Mouse (Mus musculus) heart, adult 2 months (tissue): Measurements from ENCODE around the gene Gm11563. TPM values are rescaled to one million over a fixed set of nuclear protein-coding genes. Genes with fewer than 3 reads are reported as not detected.
"Not testable (repeated sequence)": the region's sequence is repeated elsewhere in the genome, so short reads cannot be mapped to it uniquely, and the experiment has no call there.

ENCODE experiments used
- DNase-seq, 2 experiments: peaks; one replicate each; pipeline ENCODE4 v3.0.0; 2021
- H3K27ac ChIP-seq: fragments of 200-600 bp; 2 replicates; pipeline ENCODE4 v1.8.1; 2022
- H3K27me3 ChIP-seq: fragments of 200-500 bp; 2 replicates; pipeline ENCODE4 v1.6.1; 2012; ENCODE audit warnings: mild to moderate bottlenecking, low read length, inconsistent platforms, mixed read lengths; ENCODE audit not compliant: control insufficient read depth, insufficient read depth
- H3K36me3 ChIP-seq: fragments of 200-500 bp; 2 replicates; pipeline ENCODE4 v1.6.1; 2012; ENCODE audit warnings: low read length, inconsistent platforms; ENCODE audit not compliant: control insufficient read depth, insufficient read depth
- H3K4me1 ChIP-seq: fragments of 200-500 bp; 2 replicates; pipeline ENCODE4 v1.6.1; 2011; ENCODE audit warnings: low read length; ENCODE audit not compliant: control insufficient read depth, insufficient read depth
- H3K4me3 ChIP-seq: fragments of 200-600 bp; 2 replicates; pipeline ENCODE4 v1.8.1; 2022
- H3K79me2 ChIP-seq: fragments of 200-500 bp; replicated peaks from 2 replicates; pipeline ENCODE4 v1.6.1; 2012; ENCODE audit warnings: mild to moderate bottlenecking, inconsistent platforms, low read length, moderate library complexity, mixed read lengths; ENCODE audit not compliant: control insufficient read depth, insufficient read depth
- H3K9ac ChIP-seq: fragments of 200-500 bp; 2 replicates; pipeline ENCODE4 v1.6.1; 2012; ENCODE audit warnings: low read depth, mild to moderate bottlenecking, control low read depth, inconsistent platforms, low read length, mixed read lengths
- CTCF ChIP-seq: fragments of 200-600 bp; IDR thresholded peaks from 2 replicates; pipeline ENCODE4 v1.8.1; 2022; ENCODE audit warnings: antibody characterized with exemption, mild to moderate bottlenecking, moderate library complexity
- EP300 ChIP-seq: fragments of 200-500 bp; IDR thresholded peaks from 2 replicates; pipeline ENCODE4 v1.6.1; 2011; ENCODE audit warnings: low read depth, low read length, control low read depth; ENCODE audit not compliant: insufficient read depth
- POLR2A ChIP-seq: fragments of 200-500 bp; IDR thresholded peaks from 2 replicates; pipeline ENCODE4 v1.6.1; 2011; ENCODE audit warnings: mild to moderate bottlenecking, low read depth, low read length, control low read depth; ENCODE audit not compliant: insufficient read depth
- WGBS: fragments of 180-500 bp; shearing (Covaris S2); methylation state at CpG from one replicate; pipeline ENCODE4 v1.1.7; 2018; 5-methylcytosine and 5-hydroxymethylcytosine counted together
- intact Hi-C: fragments of 180-260 bp; cut with DNase I; formaldehyde crosslinking; loops from one replicate; pipeline ENCODE4 v1.15.1; 2025
- polyA plus RNA-seq: library from polyadenylated mRNA; depleted of rRNA; stranded (reverse); fragments of >200 nt; gene quantifications from 2 replicates; pipeline ENCODE4 v1.2.3, GENCODE M21; 2012; rRNA removed
- total RNA-seq, 2 experiments: library from RNA; stranded (reverse); gene quantifications; 2 replicates each; pipeline ENCODE4 v1.2.3; 2021

Gm11563 gene
- total and polyA plus RNA-seq, 3 experiments = not detected

- WGBS = 65% methylated on average over 3 of the region's 3 CpGs
- H3K36me3 ChIP-seq = no peaks in the 10 kb centered on the region
Observed at GRCm38 (mm10) chr11:99614796-99615363, 43.9 kb downstream of the Gm11563 start, which contains the start of gene Krtap2-4. Krtap2-4 (minus strand) TSS chr11:99614846.

DNA sequence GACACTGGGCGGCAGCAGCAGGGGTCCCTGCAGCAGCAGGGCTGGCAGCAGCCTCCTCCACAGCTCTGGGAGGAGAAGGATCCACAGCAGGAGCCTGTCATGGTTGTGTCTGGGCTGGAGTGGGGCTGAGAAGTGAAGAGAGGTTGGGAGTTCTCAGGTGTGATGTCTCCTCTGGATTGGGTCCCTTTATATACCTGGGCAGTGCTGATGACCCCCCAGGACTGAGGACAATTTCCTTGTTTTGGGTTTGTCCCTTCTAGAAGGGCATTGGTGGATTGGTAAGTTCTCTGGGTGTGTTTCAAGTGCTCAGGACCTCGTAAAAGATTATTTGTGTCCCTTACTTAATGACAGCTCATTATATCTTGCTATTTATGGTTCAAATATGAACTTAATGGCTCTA is 48.7 kb downstream of the Gm11563 start, which contains the start of gene Gm11937:
Gene Gm11937, minus strand, starts transcription at position 101 of the 400 bp plus-strand sequence.
- H3K4me3 ChIP-seq, DNase-seq, H3K27me3 ChIP-seq, H3K27ac ChIP-seq, H3K79me2 ChIP-seq, intact Hi-C loops, H3K4me1 ChIP-seq, H3K9ac ChIP-seq, H3K36me3 ChIP-seq: not testable (repeated sequence)
- 51% methylated on average over 1 of the region's 2 CpGs for WGBS

More at GRCm38 (mm10) chr11:99614796-99615363, 43.9 kb downstream of the Gm11563 start, which contains the start of gene Krtap2-4:
- no peaks in the 10 kb centered on the region for H3K4me1 ChIP-seq
- intact Hi-C loops = no loop called here
- no peak for TF ChIP-seq CTCF
- TF ChIP-seq POLR2A = no peak
- TF ChIP-seq EP300 = no peak
- H3K4me3 ChIP-seq = no peak within 1 kb of the TSS
- H3K27ac ChIP-seq = no peak within 1 kb of the TSS
- no peaks in the 10 kb centered on the region for H3K27me3 ChIP-seq
- no peak for DNase-seq
- H3K79me2 ChIP-seq = no peaks in the 10 kb centered on the region
- no peak within 1 kb of the TSS for H3K9ac ChIP-seq

GRCm38 (mm10) chr11:99609126-99609525 is 49.6 kb downstream of the Gm11563 start:
- TF ChIP-seq CTCF = no peak
- TF ChIP-seq POLR2A = no peak
- no peak for TF ChIP-seq EP300
- Histone ChIP-seq H3K27me3 (no peaks in the 10 kb centered on the region), H3K36me3 (no peaks in the 10 kb centered on the region), H3K4me1 (no peaks in the 10 kb centered on the region), H3K27ac (no peak overlapping the region), H3K79me2 (no peaks in the 10 kb centered on the region), H3K4me3 (no peak overlapping the region), H3K9ac (no peak overlapping the region)
- DNase-seq = no peak
- WGBS = 56% methylated on average over 1 of the region's 1 CpGs
- intact Hi-C loops = no loop called here

Other genes with a start within 250 kb of the Gm11563 start
Only the 30 nearest of the 39 such genes appear.
- gene Krt23, start 165.8 kb downstream of the Gm11563 start, total RNA-seq = not detected
- gene Krt23, start 165.8 kb downstream of the Gm11563 start, polyA plus RNA-seq = 0.80 TPM in 1 of 2 replicates, not detected in the other
- not detected for gene Krt39, start 137.6 kb downstream of the Gm11563 start, total RNA-seq
- gene Krt39, start 137.6 kb downstream of the Gm11563 start, polyA plus RNA-seq = not detected in 2 replicates
- not detected for gene Krt40, start 115.8 kb downstream of the Gm11563 start, total RNA-seq
- gene Krt40, start 115.8 kb downstream of the Gm11563 start, polyA plus RNA-seq = not detected in 2 replicates
- gene Krtap3-3, start 108.1 kb downstream of the Gm11563 start, total RNA-seq = not detected
- gene Krtap3-3, start 108.1 kb downstream of the Gm11563 start, polyA plus RNA-seq = not detected in 2 replicates
- not detected for gene Krtap3-2, start 102.1 kb downstream of the Gm11563 start, total RNA-seq
- not detected in 2 replicates for gene Krtap3-2, start 102.1 kb downstream of the Gm11563 start, polyA plus RNA-seq
- gene Gm11939, start 99.5 kb downstream of the Gm11563 start, total RNA-seq = not detected
- gene Gm11939, start 99.5 kb downstream of the Gm11563 start, polyA plus RNA-seq = not detected in 2 replicates
- gene Krtap3-1, start 92.3 kb downstream of the Gm11563 start, total RNA-seq = not detected
- gene Krtap3-1, start 92.3 kb downstream of the Gm11563 start, polyA plus RNA-seq = not detected in 2 replicates
- gene Krtap1-5, start 77.9 kb downstream of the Gm11563 start, total RNA-seq = not detected
- not detected in 2 replicates for gene Krtap1-5, start 77.9 kb downstream of the Gm11563 start, polyA plus RNA-seq
- gene Krtap1-4, start 75.3 kb downstream of the Gm11563 start, total RNA-seq = not detected
- gene Krtap1-4, start 75.3 kb downstream of the Gm11563 start, polyA plus RNA-seq = not detected in 2 replicates
- gene Krtap1-3, start 67.6 kb downstream of the Gm11563 start, total RNA-seq = not detected
- gene Krtap1-3, start 67.6 kb downstream of the Gm11563 start, polyA plus RNA-seq = not detected in 2 replicates
- gene Krtap9-3, start 60.9 kb downstream of the Gm11563 start, total RNA-seq = not detected
- gene Krtap9-3, start 60.9 kb downstream of the Gm11563 start, polyA plus RNA-seq = not detected in 2 replicates
- not detected for gene Gm11938, start 55.7 kb downstream of the Gm11563 start, total RNA-seq
- not detected in 2 replicates for gene Gm11938, start 55.7 kb downstream of the Gm11563 start, polyA plus RNA-seq
- not detected for gene Gm11937, start 48.8 kb downstream of the Gm11563 start, total RNA-seq
- not detected in 2 replicates for gene Gm11937, start 48.8 kb downstream of the Gm11563 start, polyA plus RNA-seq
- gene Krtap2-4, start 44.1 kb downstream of the Gm11563 start, total RNA-seq = not detected
- gene Krtap2-4, start 44.1 kb downstream of the Gm11563 start, polyA plus RNA-seq = not detected in 2 replicates
- not detected for gene Gm11562, start 38.5 kb downstream of the Gm11563 start, total RNA-seq
- gene Gm11562, start 38.5 kb downstream of the Gm11563 start, polyA plus RNA-seq = not detected in 2 replicates
- not detected for gene Krtap4-1, start 30.7 kb downstream of the Gm11563 start, total RNA-seq
- not detected in 2 replicates for gene Krtap4-1, start 30.7 kb downstream of the Gm11563 start, polyA plus RNA-seq
- not detected for gene Krtap4-2, start 23.9 kb downstream of the Gm11563 start, total RNA-seq
- not detected in 2 replicates for gene Krtap4-2, start 23.9 kb downstream of the Gm11563 start, polyA plus RNA-seq
- not detected for gene Krtap4-7, start 14.9 kb downstream of the Gm11563 start, total RNA-seq
- not detected in 2 replicates for gene Krtap4-7, start 14.9 kb downstream of the Gm11563 start, polyA plus RNA-seq
- gene Gm11555, start 8.7 kb downstream of the Gm11563 start, total RNA-seq = not detected
- not detected in 2 replicates for gene Gm11555, start 8.7 kb downstream of the Gm11563 start, polyA plus RNA-seq
- not detected for gene Krtap4-6, start 7.0 kb upstream of the Gm11563 start, total RNA-seq
- not detected in 2 replicates for gene Krtap4-6, start 7.0 kb upstream of the Gm11563 start, polyA plus RNA-seq
- not detected for gene Gm14190, start 31.8 kb upstream of the Gm11563 start, total RNA-seq
- gene Gm14190, start 31.8 kb upstream of the Gm11563 start, polyA plus RNA-seq = not detected in 2 replicates
- not detected for gene Gm14180, start 75.3 kb upstream of the Gm11563 start, total RNA-seq
- gene Gm14180, start 75.3 kb upstream of the Gm11563 start, polyA plus RNA-seq = not detected in 2 replicates
- not detected for gene Gm11595, start 114.0 kb upstream of the Gm11563 start, total RNA-seq
- gene Gm11595, start 114.0 kb upstream of the Gm11563 start, polyA plus RNA-seq = not detected in 2 replicates
- not detected for gene Krtap4-8, start 121.7 kb upstream of the Gm11563 start, total RNA-seq
- gene Krtap4-8, start 121.7 kb upstream of the Gm11563 start, polyA plus RNA-seq = not detected in 2 replicates
- not detected for gene Krtap4-9, start 126.2 kb upstream of the Gm11563 start, total RNA-seq
- gene Krtap4-9, start 126.2 kb upstream of the Gm11563 start, polyA plus RNA-seq = not detected in 2 replicates
- not detected for gene Gm11596, start 134.5 kb upstream of the Gm11563 start, total RNA-seq
- not detected in 2 replicates for gene Gm11596, start 134.5 kb upstream of the Gm11563 start, polyA plus RNA-seq
- gene Gm11569, start 140.0 kb upstream of the Gm11563 start, total RNA-seq = not detected
- not detected in 2 replicates for gene Gm11569, start 140.0 kb upstream of the Gm11563 start, polyA plus RNA-seq
- not detected for gene Gm11554, start 145.5 kb upstream of the Gm11563 start, total RNA-seq
- gene Gm11554, start 145.5 kb upstream of the Gm11563 start, polyA plus RNA-seq = not detected in 2 replicates
- not detected for gene Krtap4-13, start 150.9 kb upstream of the Gm11563 start, total RNA-seq
- gene Krtap4-13, start 150.9 kb upstream of the Gm11563 start, polyA plus RNA-seq = not detected in 2 replicates
- gene Gm11564, start 156.7 kb upstream of the Gm11563 start, total RNA-seq = not detected
- gene Gm11564, start 156.7 kb upstream of the Gm11563 start, polyA plus RNA-seq = not detected in 2 replicates